Mouse (Mus musculus) kidney, embryonic 15.5 days (tissue): Measurements from ENCODE around the gene Otud7a. TPM values are rescaled to one million over a fixed set of nuclear protein-coding genes. Genes with fewer than 3 reads are reported as not detected.

Experiments
- ATAC-seq: fragments of 200-750 bp; cut with Nextera tagmentation; replicated peaks from 2 replicates; pipeline ENCODE4 v1.8.0; 2017; ENCODE audit warnings: moderate TSS enrichment; ENCODE audit not compliant: low FRiP score
- H3K27ac ChIP-seq: fragments of 300-500 bp; sonication (generic); 2 replicates; pipeline ENCODE4 v1.5.1; 2015; ENCODE audit warnings: mild to moderate bottlenecking, inconsistent platforms
- H3K27me3 ChIP-seq: fragments of 300-500 bp; sonication (generic); 2 replicates; pipeline ENCODE4 v1.6.1; 2015; ENCODE audit warnings: inconsistent platforms
- H3K36me3 ChIP-seq: fragments of 300-500 bp; sonication (generic); 2 replicates; pipeline ENCODE4 v1.6.1; 2015; ENCODE audit warnings: inconsistent platforms
- H3K4me1 ChIP-seq: fragments of 300-500 bp; sonication (generic); 2 replicates; pipeline ENCODE4 v1.6.1; 2015; ENCODE audit warnings: inconsistent platforms
- H3K4me2 ChIP-seq: fragments of 300-500 bp; sonication (generic); 2 replicates; pipeline ENCODE4 v1.6.1; 2015; ENCODE audit warnings: moderate library complexity, mild to moderate bottlenecking, inconsistent platforms
- H3K4me3 ChIP-seq: fragments of 300-500 bp; sonication (generic); replicated peaks from 2 replicates; pipeline ENCODE4 v1.5.1; 2015; ENCODE audit warnings: mild to moderate bottlenecking, inconsistent platforms
- H3K9ac ChIP-seq: fragments of 300-500 bp; sonication (generic); 2 replicates; pipeline ENCODE4 v1.6.1; 2015; ENCODE audit warnings: mild to moderate bottlenecking, inconsistent platforms
- H3K9me3 ChIP-seq: fragments of 300-500 bp; sonication (generic); replicated peaks from 2 replicates; pipeline ENCODE4 v1.6.1; 2016; ENCODE audit warnings: inconsistent platforms
- WGBS: fragments of 180-500 bp; shearing (Covaris S2); methylation state at CpG from one replicate; pipeline ENCODE4 v1.1.7; 2015; ENCODE audit warnings: mixed read lengths; 5-methylcytosine and 5-hydroxymethylcytosine counted together
- polyA plus RNA-seq: library from polyadenylated mRNA; unstranded; fragments of >200 nt; fragmentation: Nextera tagmentation; extraction: Ambion mirVana; gene quantifications from 2 replicates; pipeline ENCODE4 v1.2.1, GENCODE M21; 2015

Gene Otud7a
- polyA plus RNA-seq, 1 experiment from 2014 or later: 0.14 TPM

DNA sequence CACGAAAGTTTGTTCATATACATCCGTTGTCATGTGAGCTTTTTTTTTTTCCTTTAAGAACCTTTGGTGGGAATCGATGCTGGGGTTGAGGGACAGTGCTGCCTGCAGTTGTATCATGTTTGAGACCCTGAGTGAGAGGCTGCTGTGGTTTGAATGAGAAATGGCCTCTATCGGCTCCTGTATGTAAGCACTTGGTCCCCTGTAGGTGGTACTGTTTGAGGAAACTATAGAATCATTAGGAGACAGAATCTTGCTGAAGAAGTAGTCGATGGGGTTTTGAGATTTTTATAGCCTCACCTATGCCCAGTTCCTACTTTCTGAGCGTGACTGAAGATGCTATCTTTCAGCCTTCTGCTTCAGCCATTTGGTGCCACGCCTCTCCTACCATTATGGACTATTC lies 354.8 kb downstream of the Otud7a start:
- Histone ChIP-seq H3K36me3 (no peaks in the 10 kb centered on the region), H3K4me3 (no peak overlapping the region), H3K9ac (no peak overlapping the region), H3K4me1 (no peaks in the 10 kb centered on the region), H3K9me3 (no peaks in the 10 kb centered on the region), H3K27me3 (no peaks in the 10 kb centered on the region), H3K27ac (no peak overlapping the region), H3K4me2 (no peak overlapping the region)
- ATAC-seq: no peak
- WGBS: 84% methylated on average over 7 of the region's 7 CpGs

- no peak overlapping the region for H3K4me3 ChIP-seq
- 91% methylated on average over 21 of the region's 21 CpGs for WGBS
- H3K4me2 ChIP-seq: no peak overlapping the region
- H3K9me3 ChIP-seq: no peaks in the 10 kb centered on the region
- ATAC-seq: no peak
- no peaks in the 10 kb centered on the region for H3K27me3 ChIP-seq
- no peaks in the 10 kb centered on the region for H3K36me3 ChIP-seq
- H3K27ac ChIP-seq: no peak overlapping the region
- H3K4me1 ChIP-seq: no peaks in the 10 kb centered on the region
- no peak overlapping the region for H3K9ac ChIP-seq
Observed at GRCm38 (mm10) chr7:63802751-63803150, 358.2 kb downstream of the Otud7a start.

Other genes with a start within 250 kb of the Otud7a start
- gene Chrna7, start 232.2 kb upstream of the Otud7a start, polyA plus RNA-seq: 3.4 and 4.5 TPM in 2 replicates